Mouse (Mus musculus) megakaryocyte-erythroid progenitor cell, adult 5-6 weeks (primary cell): ENCODE measurements at regions not wholly inside any gene's neighbourhood (a gene's known extent, or its start where the extent isn't known, plus 50 kb on each side); places are given as distances from the start of the nearest gene placed in this dataset.

Experiments used
- ATAC-seq: replicated peaks from 2 replicates; pipeline ENCODE4 v1.8.0; 2016; ENCODE audit warnings: mild to moderate bottlenecking, inconsistent platforms; ENCODE audit not compliant: severe bottlenecking, poor library complexity, low FRiP score, low TSS enrichment

GRCm38 (mm10) chr5:52309317-52310060 lies 54.1 kb upstream of the Sod3 start:
- no peak for ATAC-seq

- ATAC-seq: no peak
Observed at GRCm38 (mm10) chr5:52296303-52296702, 67.3 kb upstream of the Sod3 start.

- ATAC-seq: no peak
Observed at GRCm38 (mm10) chr5:52294466-52294865, 69.1 kb upstream of the Sod3 start.

- ATAC-seq: no peak
Observed at GRCm38 (mm10) chr5:52288319-52288718, 75.3 kb upstream of the Sod3 start.

- ATAC-seq: no peak
Observed at GRCm38 (mm10) chr5:52280871-52281270, 82.7 kb upstream of the Sod3 start.

- no peak for ATAC-seq
Observed at GRCm38 (mm10) chr5:52278111-52278510, 85.5 kb upstream of the Sod3 start.

- ATAC-seq: no peak
Observed at GRCm38 (mm10) chr5:52263214-52263613, 72.9 kb upstream of the Dhx15 start.

GRCm38 (mm10) chr5:52258075-52258474 lies 67.8 kb upstream of the Dhx15 start:
- no peak for ATAC-seq

- no peak for ATAC-seq
Observed at GRCm38 (mm10) chr5:52254602-52255071, 64.3 kb upstream of the Dhx15 start.

GRCm38 (mm10) chr5:52249804-52250203 lies 59.5 kb upstream of the Dhx15 start:
- ATAC-seq: no peak

GRCm38 (mm10) chr5:52243931-52244330 lies 53.6 kb upstream of the Dhx15 start:
- ATAC-seq: no peak

- ATAC-seq: no peak
Observed at GRCm38 (mm10) chr5:52242414-52242813, 52.1 kb upstream of the Dhx15 start.

- ATAC-seq: peak; percentile 61; the same call in 1 of the 2 replicates
Observed at GRCm38 (mm10) chr5:52240540-52240939, 50.2 kb upstream of the Dhx15 start.
